Mouse (Mus musculus) cerebellum, postnatal 14 days (tissue): ENCODE measurements at regions not wholly inside any gene's neighbourhood (a gene's known extent, or its start where the extent isn't known, plus 50 kb on each side); places are given as distances from the start of the nearest gene placed in this dataset.
A peak's percentile ranks its signal among the peaks of the same experiment; 100 is the strongest.

Experiments
- DNase-seq, 2 experiments: peaks; one replicate each; pipeline ENCODE4 v3.0.0; 2021; ENCODE audit warnings: mixed read lengths in 2 of 2

- DNase-seq, result peak; percentile 3 to 7
Measured at GRCm38 (mm10) chr8:101020088-101020487, 1603.8 kb upstream of the Cdh8 start.
